Mouse (Mus musculus): Measurements from ENCODE around the gene Oit1.

- TF ChIP-seq CTCF (IDR thresholded peaks at IDR 0.05; ENCODE audit: low read depth) (no peak), EP300 (IDR thresholded peaks at IDR 0.05; ENCODE audit: low read depth) (no peak)
Measured at GRCm38 (mm10) chr14:8367121-8367520, 11.4 kb downstream of the Oit1 start.
